Mouse (Mus musculus) small intestine, adult 2 months (tissue): ENCODE measurements around the gene Ptprf.

ENCODE experiments used
- CTCF ChIP-seq: fragments of 200-500 bp; IDR thresholded peaks from 2 replicates; pipeline ENCODE4 v1.5.1; 2012; ENCODE audit warnings: low read depth, mild to moderate bottlenecking, control low read depth, inconsistent platforms, low read length, moderate library complexity, mixed read lengths; ENCODE audit not compliant: insufficient replicate concordance, insufficient read length; ENCODE audit errors: extremely low read depth
- POLR2A ChIP-seq: fragments of 200-500 bp; IDR thresholded peaks from 2 replicates; pipeline ENCODE4 v1.6.1; 2012; ENCODE audit warnings: low read depth, mild to moderate bottlenecking, control low read depth, inconsistent platforms, low read length, moderate library complexity

GRCm38 (mm10) chr4:118297844-118298243 lies 6.6 kb upstream of the Ptprf start:
- TF ChIP-seq CTCF: no peak
- no peak for TF ChIP-seq POLR2A
